Mouse (Mus musculus) cerebellum, adult (tissue): ENCODE results near the gene Plbd2.
A peak's percentile ranks its signal among the peaks of the same experiment; 100 is the strongest.

Source experiments
- ATAC-seq: cut with Nextera tagmentation; 2 replicates; pipeline ENCODE4 v1.9.2; 2017; ENCODE audit warnings: mild to moderate bottlenecking, moderate library complexity, mixed read lengths; ENCODE audit not compliant: insufficient number of reproducible peaks, low FRiP score, low TSS enrichment

The Plbd2 gene

GRCm38 (mm10) chr5:120477993-120478392 lies 25.4 kb downstream of the Plbd2 start:
- ATAC-seq = no peak

- no peak for ATAC-seq
These were observed 27.1 kb downstream of the Plbd2 start, which contains the start of gene Sds for GRCm38 (mm10) chr5:120476296-120476695. Gene Sds, plus strand, starts transcription at chr5:120476526.

GRCm38 (mm10) chr5:120475861-120476260 lies 27.6 kb downstream of the Plbd2 start:
- no peak for ATAC-seq

- ATAC-seq = no peak
These were observed 30.1 kb downstream of the Plbd2 start for GRCm38 (mm10) chr5:120473361-120473760.

GRCm38 (mm10) chr5:120472770-120473169 lies 30.7 kb downstream of the Plbd2 start, which contains the start of gene Sdsl:
Gene Sdsl, minus strand, starts transcription at chr5:120472810.
- ATAC-seq = no peak

- ATAC-seq = no peak
These were observed 31.9 kb downstream of the Plbd2 start for GRCm38 (mm10) chr5:120471538-120471937.

- no peak for ATAC-seq
These were observed 34.6 kb downstream of the Plbd2 start for GRCm38 (mm10) chr5:120468830-120469229.

- ATAC-seq = no peak
These were observed 35.1 kb downstream of the Plbd2 start for GRCm38 (mm10) chr5:120468336-120468735.

GRCm38 (mm10) chr5:120467026-120467425 lies 36.4 kb downstream of the Plbd2 start:
- no peak for ATAC-seq

GRCm38 (mm10) chr5:120465860-120466259 lies 37.6 kb downstream of the Plbd2 start:
- ATAC-seq = no peak

GRCm38 (mm10) chr5:120465062-120465461 lies 38.4 kb downstream of the Plbd2 start:
- ATAC-seq = no peak

- ATAC-seq = no peak
These were observed 39.1 kb downstream of the Plbd2 start for GRCm38 (mm10) chr5:120464321-120464720.

- no peak for ATAC-seq
These were observed 41.5 kb downstream of the Plbd2 start for GRCm38 (mm10) chr5:120461902-120462301.

GRCm38 (mm10) chr5:120459133-120459532 lies 44.3 kb downstream of the Plbd2 start:
- no peak for ATAC-seq

GRCm38 (mm10) chr5:120457628-120458027 lies 45.8 kb downstream of the Plbd2 start:
- ATAC-seq = no peak; the same call in 1 of the 2 replicates

- no peak for ATAC-seq
These were observed 46.4 kb downstream of the Plbd2 start for GRCm38 (mm10) chr5:120456841-120457554.

GRCm38 (mm10) chr5:120456253-120456652 lies 47.2 kb downstream of the Plbd2 start:
- ATAC-seq = no peak

- ATAC-seq = no peak
These were observed 48.6 kb downstream of the Plbd2 start for GRCm38 (mm10) chr5:120454756-120455337.

- ATAC-seq = no peak
These were observed 56.1 kb downstream of the Plbd2 start for GRCm38 (mm10) chr5:120447305-120447704.

GRCm38 (mm10) chr5:120440733-120441132 lies 62.7 kb downstream of the Plbd2 start:
- peak; percentile 71; the same call in 1 of the 2 replicates for ATAC-seq

- ATAC-seq = no peak
These were observed 63.3 kb downstream of the Plbd2 start for GRCm38 (mm10) chr5:120439887-120440670.
